Mouse (Mus musculus) heart, postnatal 0 days (tissue): ENCODE measurements around the gene Fhl2. TPM values are rescaled to one million over a fixed set of nuclear protein-coding genes. Genes with fewer than 3 reads are reported as not detected.
A peak's percentile ranks its signal among the peaks of the same experiment; 100 is the strongest.

Source experiments
- ATAC-seq: fragments of 200-750 bp; cut with Nextera tagmentation; 2 replicates; pipeline ENCODE4 v1.8.0; 2017; ENCODE audit warnings: low read depth, moderate number of reproducible peaks, moderate library complexity; ENCODE audit not compliant: insufficient read depth
- DNase-seq: peaks from one replicate; pipeline ENCODE4 v3.0.0-alpha.2; 2016; ENCODE audit warnings: low spot score
- H3K27ac ChIP-seq: fragments of 300-500 bp; sonication (generic); 2 replicates; pipeline ENCODE4 v1.5.1; 2014; ENCODE audit warnings: low read depth, mild to moderate bottlenecking
- H3K27me3 ChIP-seq: fragments of 300-500 bp; sonication (generic); 2 replicates; pipeline ENCODE4 v1.6.1; 2014; ENCODE audit warnings: low read length, mixed read lengths; ENCODE audit not compliant: control insufficient read depth, insufficient read depth
- H3K36me3 ChIP-seq: fragments of 300-500 bp; sonication (generic); replicated peaks from 2 replicates; pipeline ENCODE4 v1.6.1; 2014; ENCODE audit warnings: low read length, mixed read lengths; ENCODE audit not compliant: control insufficient read depth, insufficient read depth
- H3K4me1 ChIP-seq: fragments of 300-500 bp; sonication (generic); 2 replicates; pipeline ENCODE4 v1.6.1; 2014; ENCODE audit warnings: antibody characterized with exemption; ENCODE audit not compliant: control insufficient read depth, insufficient read depth
- H3K4me2 ChIP-seq: fragments of 300-500 bp; sonication (generic); 2 replicates; pipeline ENCODE4 v1.6.1; 2014; ENCODE audit warnings: low read depth, mild to moderate bottlenecking, low read length, moderate library complexity
- H3K4me3 ChIP-seq: fragments of 300-500 bp; sonication (generic); 2 replicates; pipeline ENCODE4 v1.5.1; 2014; ENCODE audit warnings: low read depth, low read length
- H3K9ac ChIP-seq: fragments of 300-500 bp; sonication (generic); replicated peaks from 2 replicates; pipeline ENCODE4 v1.6.1; 2014; ENCODE audit warnings: low read depth, low read length, mixed read lengths
- H3K9me3 ChIP-seq: fragments of 300-500 bp; sonication (generic); replicated peaks from 2 replicates; pipeline ENCODE4 v1.6.1; 2016; ENCODE audit warnings: low read length; ENCODE audit not compliant: control insufficient read depth
- CTCF ChIP-seq: IDR thresholded peaks from 2 replicates; pipeline ENCODE4 v1.5.1; 2016; ENCODE audit warnings: antibody characterized with exemption, control low read depth, low read depth
- EP300 ChIP-seq: IDR thresholded peaks from 2 replicates; pipeline ENCODE4 v1.6.1; 2016; ENCODE audit warnings: antibody characterized with exemption, low read depth
- WGBS: fragments of 180-500 bp; shearing (Covaris S2); extraction: QIAGEN DNeasy Blood & Tissue Kit; methylation state at CpG from one replicate; pipeline ENCODE4 v1.1.7; 2014; 5-methylcytosine and 5-hydroxymethylcytosine counted together
- polyA plus RNA-seq: library from polyadenylated mRNA; unstranded; fragments of >200 nt; fragmentation: Nextera tagmentation; extraction: Ambion mirVana; gene quantifications from 2 replicates; pipeline ENCODE4 v1.2.1, GENCODE M21; 2015
- total RNA-seq: library from RNA; depleted of rRNA; stranded (reverse); fragments of >200 nt; gene quantifications from 2 replicates; pipeline ENCODE4 v1.2.3, GENCODE M21; 2014; ENCODE audit warnings: low replicate concordance

Gene Fhl2
- total and polyA plus RNA-seq, 2 experiments from 2014 or later, result 1,129 to 2,942 TPM

GRCm38 (mm10) chr1:43152626-43153025, 44.2 kb downstream of the Fhl2 start:
- H3K4me1 ChIP-seq, result peaks cover 57% of the 10 kb centered on the region
- H3K9ac ChIP-seq, result no peak overlapping the region
- DNase-seq (no peak), ATAC-seq (no peak)
- H3K9me3 ChIP-seq, result no peaks in the 10 kb centered on the region
- H3K4me3 ChIP-seq, result no peak overlapping the region
- H3K27me3 ChIP-seq, result no peaks in the 10 kb centered on the region
- no peak overlapping the region for H3K4me2 ChIP-seq
- H3K27ac ChIP-seq, result peak overlapping the region; percentile 69
- TF ChIP-seq EP300 (no peak), CTCF (no peak)
- 48% methylated on average over 4 of the region's 4 CpGs for WGBS
- peaks cover 73% of the 10 kb centered on the region for H3K36me3 ChIP-seq

- Histone ChIP-seq H3K27me3 (no peaks in the 10 kb centered on the region), H3K27ac (no peak overlapping the region), H3K9me3 (no peaks in the 10 kb centered on the region), H3K4me2 (no peak overlapping the region), H3K4me3 (no peak overlapping the region), H3K9ac (no peak overlapping the region), H3K36me3 (peaks cover 75% of the 10 kb centered on the region), H3K4me1 (peaks cover 56% of the 10 kb centered on the region)
- no peak for ATAC-seq
- TF ChIP-seq CTCF (no peak), EP300 (no peak)
- WGBS, result 56% methylated on average over 3 of the region's 3 CpGs
- DNase-seq, result no peak
These were observed 46.6 kb downstream of the Fhl2 start for GRCm38 (mm10) chr1:43150225-43150624.

DNA sequence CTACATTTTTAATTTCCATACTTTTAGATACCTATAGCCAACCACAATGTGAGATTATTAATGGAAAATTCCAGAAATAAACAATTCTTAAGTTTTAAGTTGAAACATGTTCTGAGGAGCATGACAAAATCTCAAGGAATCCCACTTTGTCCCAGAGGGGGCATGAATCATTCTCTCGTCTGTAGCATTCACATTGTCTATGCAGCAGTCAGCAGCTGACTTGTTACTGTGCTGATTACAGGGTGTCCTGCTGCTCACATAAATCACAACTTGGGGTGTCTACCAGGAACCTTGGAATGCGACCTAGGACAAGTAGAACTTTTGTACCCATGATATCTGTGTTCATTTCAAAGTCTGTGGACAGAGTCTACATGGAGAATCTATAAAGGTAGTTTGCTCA, 49.3 kb downstream of the Fhl2 start:
- ATAC-seq (no peak), DNase-seq (no peak)
- Histone ChIP-seq H3K9me3 (no peaks in the 10 kb centered on the region), H3K4me1 (peaks cover 42% of the 10 kb centered on the region), H3K36me3 (peaks cover 81% of the 10 kb centered on the region), H3K27me3 (no peaks in the 10 kb centered on the region), H3K4me2 (no peak overlapping the region), H3K4me3 (no peak overlapping the region), H3K9ac (0 out of 2 replicates have a peak overlapping the region, but pooled peaks have one; percentile 21), H3K27ac (peak overlapping the region; percentile 61)
- WGBS, result 52% methylated on average over 2 of the region's 2 CpGs
- TF ChIP-seq CTCF (no peak), EP300 (no peak)

- DNase-seq (no peak), ATAC-seq (no peak)
- Histone ChIP-seq H3K27me3 (no peaks in the 10 kb centered on the region), H3K9me3 (no peaks in the 10 kb centered on the region), H3K4me1 (peaks cover 50% of the 10 kb centered on the region), H3K27ac (peak overlapping the region; percentile 56), H3K4me3 (no peak overlapping the region), H3K9ac (0 out of 2 replicates have a peak overlapping the region, but pooled peaks have one; percentile 33), H3K36me3 (peaks cover 79% of the 10 kb centered on the region), H3K4me2 (no peak overlapping the region)
- TF ChIP-seq EP300, result no peak
- no peak for TF ChIP-seq CTCF
- 57% methylated on average over 6 of the region's 6 CpGs for WGBS
These were observed 51.4 kb downstream of the Fhl2 start for GRCm38 (mm10) chr1:43145388-43145787.

DNA sequence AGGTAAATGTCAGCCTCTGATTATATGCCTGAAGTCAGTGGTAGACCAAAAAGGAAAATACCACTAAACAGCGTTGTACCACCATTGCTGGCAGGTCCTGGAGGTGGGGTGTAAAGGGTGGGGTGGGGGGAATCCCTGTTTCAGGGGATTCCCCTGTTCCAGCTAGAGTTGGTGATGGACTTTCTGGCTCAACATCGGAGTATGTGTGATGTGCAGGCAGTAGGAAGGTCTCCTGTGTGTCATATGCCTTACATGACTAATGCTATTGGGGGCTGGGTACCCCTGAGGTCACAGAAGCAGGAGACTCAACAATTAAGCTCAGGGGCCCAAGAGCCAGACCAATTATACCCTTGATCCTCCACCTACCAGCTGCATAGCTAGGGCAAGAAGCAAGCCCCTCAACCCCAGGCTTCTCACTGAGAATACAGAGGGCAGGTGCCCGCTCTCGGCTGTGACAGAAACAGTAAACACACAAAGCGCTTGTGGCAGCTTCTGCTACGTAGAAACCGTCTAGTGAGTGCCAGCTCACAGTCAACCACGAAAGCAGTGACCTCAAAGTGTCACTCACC, 52.4 kb downstream of the Fhl2 start:
- 67% methylated on average over 8 of the region's 8 CpGs for WGBS
- DNase-seq (no peak), ATAC-seq (no peak)
- Histone ChIP-seq H3K9ac (peak overlapping the region; percentile 20; the same call in 1 of the 2 replicates), H3K4me3 (no peak overlapping the region), H3K4me1 (peaks cover 50% of the 10 kb centered on the region), H3K9me3 (no peaks in the 10 kb centered on the region), H3K36me3 (peaks cover 77% of the 10 kb centered on the region), H3K4me2 (no peak overlapping the region), H3K27ac (peak overlapping the region; percentile 23), H3K27me3 (no peaks in the 10 kb centered on the region)
- TF ChIP-seq CTCF (no peak), EP300 (no peak)

- Histone ChIP-seq H3K4me3 (no peak overlapping the region), H3K36me3 (peaks cover 74% of the 10 kb centered on the region), H3K9me3 (no peaks in the 10 kb centered on the region), H3K4me2 (no peak overlapping the region), H3K27ac (peak overlapping the region; percentile 23), H3K27me3 (no peaks in the 10 kb centered on the region), H3K4me1 (peaks cover 45% of the 10 kb centered on the region), H3K9ac (peak overlapping the region; percentile 20; the same call in 1 of the 2 replicates)
- TF ChIP-seq EP300 (no peak), CTCF (no peak)
- WGBS, result 60% methylated on average over 4 of the region's 4 CpGs
- no peak for ATAC-seq
- DNase-seq, result no peak
These were observed 53.0 kb downstream of the Fhl2 start for GRCm38 (mm10) chr1:43143791-43144190.
